Mouse (Mus musculus) embryonic fibroblast, embryonic 13.5 days (primary cell): ENCODE measurements around the gene Ins2. TPM values are rescaled to one million over a fixed set of nuclear protein-coding genes. Genes with fewer than 3 reads are reported as not detected.

Source experiments
- H3K27ac ChIP-seq: 2 replicates; pipeline ENCODE4 v1.5.1; 2012; ENCODE audit warnings: low read length, control low read depth, inconsistent platforms; ENCODE audit not compliant: insufficient read depth
- H3K4me1 ChIP-seq: 2 replicates; pipeline ENCODE4 v1.6.1; 2011; ENCODE audit warnings: low read length; ENCODE audit not compliant: control insufficient read depth, insufficient read depth
- H3K4me3 ChIP-seq: 2 replicates; pipeline ENCODE4 v1.5.1; 2011; ENCODE audit warnings: mild to moderate bottlenecking, control low read depth, low read length; ENCODE audit not compliant: insufficient read depth
- CTCF ChIP-seq: IDR thresholded peaks from 2 replicates; pipeline ENCODE4 v1.5.1; 2011; ENCODE audit warnings: mild to moderate bottlenecking, control low read depth, low read length, moderate library complexity, borderline replicate concordance; ENCODE audit not compliant: insufficient read depth
- POLR2A ChIP-seq: IDR thresholded peaks from 2 replicates; pipeline ENCODE4 v1.6.1; 2011; ENCODE audit warnings: low read depth, mild to moderate bottlenecking, control low read depth, low read length, moderate library complexity
- polyA plus RNA-seq: library from polyadenylated mRNA; stranded (reverse); fragments of >200 nt; gene quantifications from 2 replicates; pipeline ENCODE4 v1.2.4, GENCODE M21; 2011; ENCODE audit warnings: low read depth; ENCODE audit not compliant: missing spikeins, insufficient read length

The Ins2 gene
- polyA plus RNA-seq, 1 experiment = not detected

DNA sequence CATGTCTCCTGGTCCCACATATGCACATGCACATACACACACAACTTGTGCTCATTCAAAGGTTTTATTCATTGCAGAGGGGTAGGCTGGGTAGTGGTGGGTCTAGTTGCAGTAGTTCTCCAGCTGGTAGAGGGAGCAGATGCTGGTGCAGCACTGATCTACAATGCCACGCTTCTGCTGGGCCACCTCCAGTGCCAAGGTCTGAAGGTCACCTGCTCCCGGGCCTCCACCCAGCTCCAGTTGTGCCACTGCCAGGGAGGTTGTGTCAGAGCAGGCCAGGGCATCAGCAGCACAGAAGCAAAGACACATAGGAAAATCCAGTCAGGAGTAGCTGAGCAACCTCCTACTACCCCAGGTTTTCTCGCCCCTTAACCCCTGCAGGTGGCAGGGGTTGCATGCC is 64.6 kb downstream of the Ins2 start:
- TF ChIP-seq POLR2A (no peak), CTCF (no peak)
- H3K4me3 ChIP-seq = no peak overlapping the region
- H3K4me1 ChIP-seq = no peaks in the 10 kb centered on the region
- no peak overlapping the region for H3K27ac ChIP-seq

DNA sequence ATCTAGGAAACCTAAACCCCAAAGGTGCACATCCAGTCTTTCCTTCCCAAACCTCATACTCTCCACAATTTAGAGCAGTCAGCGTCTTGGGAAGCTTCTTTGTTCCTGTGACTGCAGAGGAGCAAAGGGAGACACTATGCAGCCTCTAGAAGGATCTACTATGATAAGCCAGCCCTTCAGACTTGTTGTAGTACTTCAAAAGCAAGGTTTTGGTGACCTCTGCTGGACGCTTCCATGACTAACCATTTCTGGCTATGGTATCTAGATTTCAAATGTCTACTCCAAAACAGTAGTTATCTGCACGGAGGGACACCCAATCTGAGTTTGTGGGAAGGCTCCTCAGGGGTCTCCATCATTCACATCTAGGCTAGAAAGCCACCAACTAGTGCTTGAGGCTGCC is 67.5 kb downstream of the Ins2 start:
- no peak overlapping the region for H3K4me3 ChIP-seq
- no peak for TF ChIP-seq POLR2A
- no peak for TF ChIP-seq CTCF
- no peak overlapping the region for H3K27ac ChIP-seq
- no peaks in the 10 kb centered on the region for H3K4me1 ChIP-seq

DNA sequence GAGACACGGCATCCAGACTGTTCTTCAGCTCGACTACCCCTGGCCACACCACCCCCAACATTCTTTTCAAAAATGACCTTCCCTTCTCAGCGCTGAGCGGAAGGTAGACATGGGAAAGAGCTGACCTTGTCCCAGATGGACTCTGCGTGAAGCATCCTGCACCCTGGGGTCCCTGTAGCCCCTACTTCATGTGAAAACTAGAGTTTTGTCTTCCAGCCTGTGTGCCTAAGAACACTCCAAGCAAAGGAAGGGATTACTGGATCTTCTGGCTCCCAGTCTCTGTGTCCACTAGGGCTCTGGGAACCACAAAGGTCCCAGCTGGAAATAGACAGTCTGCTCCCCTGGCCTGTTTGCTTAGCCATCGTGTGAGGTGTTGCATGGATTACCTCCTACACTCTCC is 68.0 kb downstream of the Ins2 start:
- Histone ChIP-seq H3K4me1 (no peaks in the 10 kb centered on the region), H3K27ac (no peak overlapping the region), H3K4me3 (no peak overlapping the region)
- TF ChIP-seq POLR2A (no peak), CTCF (no peak)

DNA sequence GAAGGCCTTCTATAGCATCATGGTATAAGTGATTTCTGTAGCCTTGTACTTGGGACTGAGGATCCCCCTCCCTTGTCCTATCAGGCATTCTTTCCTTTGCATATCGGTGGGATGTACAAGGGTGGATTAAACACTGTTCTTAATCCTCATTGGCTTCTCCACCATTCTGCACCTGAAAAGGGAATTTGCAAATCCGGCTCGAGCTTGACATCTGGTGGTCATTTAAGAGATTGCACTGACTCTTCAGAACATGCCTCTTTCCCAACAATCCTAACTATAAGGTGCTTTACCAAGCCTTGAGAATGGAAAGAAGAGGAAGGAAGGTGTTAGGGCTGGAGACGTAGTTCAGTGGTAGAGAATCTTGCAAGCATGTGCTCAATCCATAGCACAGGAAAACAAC is 71.1 kb downstream of the Ins2 start:
- no peaks in the 10 kb centered on the region for H3K4me1 ChIP-seq
- TF ChIP-seq POLR2A = no peak
- no peak for TF ChIP-seq CTCF
- no peak overlapping the region for H3K4me3 ChIP-seq
- no peak overlapping the region for H3K27ac ChIP-seq

DNA sequence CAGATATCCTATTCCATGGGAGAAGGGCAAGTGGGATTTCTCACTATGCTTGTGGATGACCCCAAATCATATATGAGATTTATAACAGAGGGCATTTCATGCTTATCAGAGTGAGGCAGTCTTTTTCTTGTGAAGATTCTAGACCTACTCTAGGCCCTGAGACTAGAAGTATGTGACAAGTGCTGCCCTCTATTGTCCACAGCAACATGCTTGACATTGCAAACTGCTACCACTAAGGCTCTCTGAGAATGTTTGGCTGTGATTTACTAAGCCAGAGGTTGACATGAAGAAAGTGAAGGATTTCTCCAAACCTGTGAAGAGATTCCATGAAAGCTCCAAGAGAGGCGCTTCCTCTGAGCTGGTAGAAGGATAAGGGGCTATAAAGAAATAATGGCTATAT is 72.1 kb downstream of the Ins2 start:
- TF ChIP-seq CTCF = no peak
- TF ChIP-seq POLR2A = no peak
- no peak overlapping the region for H3K27ac ChIP-seq
- H3K4me3 ChIP-seq = no peak overlapping the region
- no peaks in the 10 kb centered on the region for H3K4me1 ChIP-seq

DNA sequence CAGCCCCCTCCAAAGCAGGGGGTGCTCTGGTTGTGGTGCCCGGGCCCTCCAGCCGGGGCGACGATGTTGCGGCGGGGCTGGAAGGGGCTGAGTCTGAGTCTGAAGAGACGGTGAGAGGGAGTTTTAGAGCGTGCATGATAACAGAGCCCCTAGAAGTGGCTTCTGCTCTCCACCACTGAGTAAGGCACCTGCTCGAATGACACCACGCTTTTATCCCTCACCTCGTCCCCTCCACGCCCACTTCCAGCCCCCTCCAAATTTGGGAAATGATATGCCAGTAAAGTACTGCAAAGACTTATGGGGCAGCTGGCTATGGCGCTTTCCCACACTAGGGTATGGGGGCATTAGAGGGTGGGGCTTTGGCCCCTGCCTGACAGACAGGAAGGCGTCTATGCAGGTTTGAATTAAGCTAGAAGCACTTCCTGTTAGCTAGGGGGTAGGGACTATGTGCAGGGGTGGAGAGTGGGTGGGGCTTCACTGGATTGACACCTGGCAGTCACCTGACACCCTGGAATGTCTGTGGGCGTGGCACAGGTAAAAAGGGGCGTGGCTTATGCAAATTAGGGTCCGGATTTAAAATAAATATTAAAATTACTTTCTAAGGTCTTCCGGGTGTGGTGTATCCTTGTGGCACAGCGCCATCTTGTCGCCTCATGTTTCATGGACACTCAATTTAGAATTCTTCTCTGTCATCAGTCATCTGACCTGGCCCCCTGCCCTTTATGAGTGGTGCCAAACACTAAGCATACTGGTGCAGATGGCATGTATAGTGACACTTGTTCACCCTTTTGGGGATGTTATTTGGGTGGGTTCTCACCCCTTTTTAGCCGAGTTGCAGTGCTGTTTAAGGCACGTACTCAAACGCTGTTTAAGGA is 73.2 kb downstream of the Ins2 start, which contains the start of gene Gm49394:
Gm49394 (minus strand) TSS at position 192 of the 875 bp plus-strand sequence.
- TF ChIP-seq POLR2A (no peak), CTCF (no peak)
- Histone ChIP-seq H3K27ac (no peak within 1 kb of the TSS), H3K4me3 (no peak within 1 kb of the TSS), H3K4me1 (no peaks in the 10 kb centered on the region)

DNA sequence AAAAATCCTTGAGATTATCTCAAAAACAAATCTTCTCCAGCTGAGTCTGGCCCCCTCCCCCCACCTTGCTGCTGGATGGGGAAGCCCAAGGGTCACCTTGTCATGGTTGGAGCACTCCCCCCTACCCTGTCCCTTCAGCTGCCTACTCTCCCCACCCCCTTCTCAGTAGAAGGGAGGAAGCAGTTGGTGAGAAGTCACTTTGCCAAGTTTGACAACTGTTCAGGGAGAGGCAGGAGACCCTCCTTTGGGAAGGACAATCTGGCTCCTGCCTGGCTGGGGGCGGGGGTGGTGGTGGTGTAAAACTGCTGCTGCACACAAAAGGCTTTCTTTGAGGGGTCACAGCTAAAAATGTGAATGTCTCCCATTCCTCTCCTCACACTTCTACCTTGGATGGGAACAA is 74.9 kb downstream of the Ins2 start:
- Histone ChIP-seq H3K27ac (no peak overlapping the region), H3K4me3 (no peak overlapping the region), H3K4me1 (no peaks in the 10 kb centered on the region)
- no peak for TF ChIP-seq CTCF

DNA sequence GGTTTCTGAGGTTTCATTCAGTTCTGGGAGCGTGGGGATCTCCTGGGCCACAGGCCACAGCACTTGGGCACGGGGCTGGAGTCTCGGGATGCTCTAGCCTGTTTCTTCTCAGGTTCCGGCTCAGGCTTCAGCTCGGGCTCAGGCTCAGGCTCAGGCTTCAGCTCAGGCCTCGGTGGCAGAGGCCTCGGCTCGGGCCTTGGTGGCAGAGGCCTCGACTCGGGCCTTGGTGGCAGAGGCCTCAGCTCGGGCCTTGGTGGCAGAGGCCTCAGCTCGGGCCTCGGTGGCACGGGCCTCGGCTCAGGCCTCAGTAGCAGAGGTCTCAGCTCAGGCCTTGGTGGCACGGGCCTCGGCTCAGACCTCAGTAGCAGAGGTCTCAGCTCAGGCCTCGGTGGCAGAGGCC is 75.7 kb downstream of the Ins2 start:
- TF ChIP-seq CTCF = no peak
- TF ChIP-seq POLR2A = no peak
- H3K4me3 ChIP-seq = no peak overlapping the region
- H3K27ac ChIP-seq = no peak overlapping the region
- H3K4me1 ChIP-seq = no peaks in the 10 kb centered on the region

DNA sequence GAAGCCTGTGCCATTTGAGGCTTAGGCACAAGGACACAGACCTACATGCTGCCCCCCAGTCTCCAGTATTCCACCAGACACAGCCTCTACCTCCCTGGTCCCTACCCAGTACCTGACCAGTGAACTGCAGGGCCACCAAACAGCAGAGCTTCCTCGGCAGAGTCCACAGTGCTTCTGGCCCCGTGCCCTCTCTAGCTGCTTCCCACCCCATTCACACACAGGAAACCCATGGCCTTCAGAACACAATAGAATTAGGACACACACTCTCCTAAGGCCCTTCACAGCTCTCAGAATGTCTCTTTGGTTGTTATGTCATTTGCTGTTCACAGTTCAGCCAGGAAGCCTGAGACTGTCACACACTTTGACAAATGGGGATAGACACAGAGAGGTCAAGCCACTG is 76.5 kb downstream of the Ins2 start, which contains the start of gene Igf2:
Igf2 (minus strand) TSS at position 158 of the 400 bp plus-strand sequence.
- H3K27ac ChIP-seq = no peak within 1 kb of the TSS
- 0 out of 2 replicates have a peak within 1 kb of the TSS, but pooled peaks have one; percentile 6 for H3K4me3 ChIP-seq
- no peak for TF ChIP-seq POLR2A
- no peak for TF ChIP-seq CTCF
- H3K4me1 ChIP-seq = no peaks in the 10 kb centered on the region

DNA sequence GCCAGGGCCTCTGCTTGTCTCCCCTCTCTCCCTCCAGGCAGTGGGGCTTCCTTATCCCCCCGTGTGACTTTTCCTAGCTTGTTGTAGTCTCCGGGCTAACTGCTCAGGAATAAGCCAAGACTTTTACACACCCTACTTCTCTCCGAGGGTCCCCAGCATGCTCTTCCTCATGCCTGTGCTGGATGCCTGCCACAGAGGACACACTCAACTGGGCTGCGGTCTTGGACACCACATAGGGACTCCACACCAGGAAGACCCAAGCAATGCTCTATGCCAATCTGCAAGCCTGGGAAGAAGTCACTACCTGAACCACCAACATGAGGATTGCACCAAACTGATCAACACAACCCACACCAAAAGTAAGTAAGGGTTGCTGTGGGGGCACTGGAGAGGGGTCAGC is 77.1 kb downstream of the Ins2 start:
- Histone ChIP-seq H3K27ac (no peak overlapping the region), H3K4me1 (no peaks in the 10 kb centered on the region)
- TF ChIP-seq POLR2A (no peak), CTCF (no peak)

More for the DNA sequence above, 77.1 kb downstream of the Ins2 start:
- H3K4me3 ChIP-seq = no peak overlapping the region
